8 mouse cellular contexts compared by ENCODE assay signal in the genomic region with DNA sequence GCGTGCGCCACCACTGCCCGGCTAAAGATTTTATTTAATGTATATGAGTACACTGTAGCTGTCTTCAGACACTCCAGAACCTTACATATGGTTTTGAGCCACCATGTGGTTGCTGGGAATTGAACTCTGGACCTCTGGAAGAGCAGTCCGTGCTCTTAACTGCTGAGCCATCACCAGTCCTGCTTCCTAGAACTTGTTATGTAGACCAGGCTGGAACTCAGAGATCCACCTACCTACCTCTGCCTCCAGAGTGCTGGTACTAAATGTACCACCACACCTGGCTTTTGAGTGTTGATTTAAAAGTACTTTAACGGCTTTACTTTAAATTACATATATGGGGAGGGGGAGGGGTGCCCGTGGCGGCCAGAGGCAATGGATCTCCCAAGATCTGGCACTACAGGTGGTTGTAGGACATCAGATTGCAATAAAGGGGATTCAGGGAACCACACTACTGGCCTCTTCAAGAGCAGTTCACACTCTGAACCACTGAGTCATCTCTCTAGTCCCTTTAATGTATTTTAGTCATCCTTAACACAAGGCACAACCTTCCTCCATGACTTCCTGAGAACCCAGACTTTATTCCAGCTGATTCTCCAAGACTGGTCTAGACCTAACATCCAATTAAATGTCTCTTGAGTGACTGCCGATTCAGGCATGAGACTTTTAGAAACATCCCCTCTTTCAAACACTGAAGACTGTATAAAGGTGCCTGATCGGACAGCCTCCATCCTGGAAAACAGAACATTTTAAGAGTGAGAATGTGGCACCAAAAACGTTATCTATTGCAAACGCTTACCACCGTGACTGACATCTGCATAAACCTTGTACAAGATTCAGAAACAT. TPM values are rescaled to one million over a fixed set of nuclear protein-coding genes. Genes with fewer than 3 reads are reported as not detected.
DNase-seq lines count a peak whose midpoint lies in the region; ATAC-seq and TF ChIP-seq lines count a peak whose summit lies in the region.

No protein-coding gene starts in this region.

- ATAC-seq in kidney, embryonic 14.5 days (ENCODE audit: low FRiP score, low TSS enrichment), result no peak
- no peak for ATAC-seq in hindbrain, embryonic 15.5 days (ENCODE audit: low FRiP score, low read depth)
- no peak for ATAC-seq in midbrain, embryonic 16.5 days

- peaks cover 36% of the 10 kb centered on the region for H3K36me3 ChIP-seq in kidney, embryonic 14.5 days (ENCODE audit: control insufficient read depth, insufficient read depth, low read length)
- H3K36me3 ChIP-seq in hindbrain, embryonic 15.5 days, result peaks cover 30% of the 10 kb centered on the region
- H3K36me3 ChIP-seq in midbrain, embryonic 16.5 days (ENCODE audit: control insufficient read depth, insufficient read depth, low read length), result peaks cover 20% of the 10 kb centered on the region

- H3K4me2 ChIP-seq in kidney, embryonic 14.5 days (replicated peaks; ENCODE audit: low read depth, low read length), result peak overlapping the region; percentile 88
- H3K4me2 ChIP-seq in hindbrain, embryonic 15.5 days, result peak overlapping the region; percentile 79
- peak overlapping the region; percentile 85 for H3K4me2 ChIP-seq in midbrain, embryonic 16.5 days (ENCODE audit: low read length)

- peak overlapping the region; percentile 91 for H3K4me3 ChIP-seq in kidney, embryonic 14.5 days (ENCODE audit: low read length)
- H3K4me3 ChIP-seq in bone marrow, adult 2 months (replicated peaks; ENCODE audit: control insufficient read depth, low read depth, low read length), result peak overlapping the region; percentile 91
- peak overlapping the region; percentile 96 for H3K4me3 ChIP-seq in hindbrain, embryonic 15.5 days
- peak overlapping the region; percentile 56 for H3K4me3 ChIP-seq in midbrain, embryonic 16.5 days (ENCODE audit: low read depth, low read length)

- peaks cover 13% of the 10 kb centered on the region for H3K4me1 ChIP-seq in kidney, embryonic 14.5 days (ENCODE audit: control insufficient read depth, insufficient read depth, low read length)
- H3K4me1 ChIP-seq in bone marrow, adult 2 months (ENCODE audit: control insufficient read depth, insufficient read depth, low read length), result peaks cover 9% of the 10 kb centered on the region
- peaks cover 26% of the 10 kb centered on the region for H3K4me1 ChIP-seq in hindbrain, embryonic 15.5 days (replicated peaks)
- H3K4me1 ChIP-seq in midbrain, embryonic 16.5 days (ENCODE audit: control insufficient read depth, insufficient read depth, low read length), result peaks cover 13% of the 10 kb centered on the region

- H3K9ac ChIP-seq in kidney, embryonic 14.5 days (ENCODE audit: low read depth, low read length), result peak overlapping the region; percentile 98
- peak overlapping the region; percentile 96 for H3K9ac ChIP-seq in hindbrain, embryonic 15.5 days
- peak overlapping the region; percentile 85 for H3K9ac ChIP-seq in midbrain, embryonic 16.5 days (ENCODE audit: low read depth, low read length)

- TF ChIP-seq POLR2A in bone marrow, adult 2 months (IDR thresholded peaks at IDR 0.05; ENCODE audit: borderline replicate concordance, control insufficient read depth, low read depth, low read length), result no peak

- no peak for DNase-seq in kidney, postnatal 25 days
- DNase-seq in cerebellum, postnatal 36 days, result no peak
- DNase-seq in urinary bladder, adult 2 months (ENCODE audit: low spot score), result no peak
- no peak for DNase-seq in gastrocnemius, postnatal 10 days

- no peak overlapping the region for H3K27ac ChIP-seq in kidney, embryonic 14.5 days (ENCODE audit: low read depth, low read length)
- no peak overlapping the region for H3K27ac ChIP-seq in bone marrow, adult 2 months (ENCODE audit: control insufficient read depth, insufficient read depth, low read depth, low read length, poor library complexity)
- H3K27ac ChIP-seq in hindbrain, embryonic 15.5 days (replicated peaks), result no peak overlapping the region
- H3K27ac ChIP-seq in midbrain, embryonic 16.5 days (ENCODE audit: low read length), result no peak overlapping the region

- no peaks in the 10 kb centered on the region for H3K9me3 ChIP-seq in kidney, embryonic 14.5 days (ENCODE audit: control insufficient read depth, low read length)
- no peaks in the 10 kb centered on the region for H3K9me3 ChIP-seq in hindbrain, embryonic 15.5 days
- no peaks in the 10 kb centered on the region for H3K9me3 ChIP-seq in midbrain, embryonic 16.5 days (replicated peaks; ENCODE audit: control insufficient read depth, low read length, poor library complexity, severe bottlenecking)

- H3K27me3 ChIP-seq in kidney, embryonic 14.5 days (ENCODE audit: control insufficient read depth, insufficient read depth, low read length), result no peaks in the 10 kb centered on the region
- H3K27me3 ChIP-seq in hindbrain, embryonic 15.5 days, result no peaks in the 10 kb centered on the region
- H3K27me3 ChIP-seq in midbrain, embryonic 16.5 days (ENCODE audit: control insufficient read depth, insufficient read depth, low read depth, low read length), result no peaks in the 10 kb centered on the region

- WGBS in kidney, embryonic 14.5 days, result 45% methylated on average over 12 of the region's 12 CpGs
- 43% methylated on average over 12 of the region's 12 CpGs for WGBS in bone marrow, adult 2 months
- 57% methylated on average over 12 of the region's 12 CpGs for WGBS in hindbrain, embryonic 15.5 days
- 54% methylated on average over 12 of the region's 12 CpGs for WGBS in midbrain, embryonic 16.5 days

- no peak for TF ChIP-seq CTCF in bone marrow, adult 2 months (IDR thresholded peaks at IDR 0.05; ENCODE audit: control insufficient read depth, insufficient read depth, low read length)

RNA-seq across cellular contexts. Expression of a gene that starts 1.3 kb away (rescaled TPM):
- 195 and 380 TPM in 2 replicates for polyA plus RNA-seq in kidney, embryonic 14.5 days (2014; fragmentation: Nextera tagmentation; extraction: Ambion mirVana)
- polyA plus RNA-seq in bone marrow, adult 2 months (2011; ENCODE audit: insufficient read depth, insufficient read length, low replicate concordance, missing spikeins), result 228 and 282 TPM in 2 replicates
- polyA plus RNA-seq in hindbrain, embryonic 15.5 days (2015; fragmentation: Nextera tagmentation; extraction: Ambion mirVana), result 196 and 202 TPM in 2 replicates
- polyA plus RNA-seq in midbrain, embryonic 16.5 days (2015; fragmentation: Nextera tagmentation; extraction: Ambion mirVana), result 194 and 198 TPM in 2 replicates
- polyA plus RNA-seq in urinary bladder, adult 2 months (2012; rRNA removed), result 141 and 160 TPM in 2 replicates
- total RNA-seq in gastrocnemius, postnatal 10 days (2021), result 100 to 1,000 TPM; 114 to 120 TPM

RNA-seq across cellular contexts. Expression of a gene that starts 20.2 kb away (rescaled TPM):
- not detected in 2 replicates for polyA plus RNA-seq in kidney, embryonic 14.5 days (2014; fragmentation: Nextera tagmentation; extraction: Ambion mirVana)
- polyA plus RNA-seq in bone marrow, adult 2 months (2011; ENCODE audit: insufficient read depth, insufficient read length, low replicate concordance, missing spikeins), result not detected in 2 replicates
- 0.49 and 0.50 TPM in 2 replicates for polyA plus RNA-seq in hindbrain, embryonic 15.5 days (2015; fragmentation: Nextera tagmentation; extraction: Ambion mirVana)
- 0.25 TPM in 1 of 2 replicates, not detected in the other for polyA plus RNA-seq in midbrain, embryonic 16.5 days (2015; fragmentation: Nextera tagmentation; extraction: Ambion mirVana)
- not detected in 2 replicates for polyA plus RNA-seq in urinary bladder, adult 2 months (2012; rRNA removed)
- total RNA-seq in gastrocnemius, postnatal 10 days (2021), result not detected

RNA-seq across cellular contexts. Expression of a gene that starts 20.3 kb away (rescaled TPM):
- 2.1 and 2.7 TPM in 2 replicates for polyA plus RNA-seq in kidney, embryonic 14.5 days (2014; fragmentation: Nextera tagmentation; extraction: Ambion mirVana)
- polyA plus RNA-seq in bone marrow, adult 2 months (2011; ENCODE audit: insufficient read depth, insufficient read length, low replicate concordance, missing spikeins), result 1.3 and 4.8 TPM in 2 replicates
- 8.9 TPM in 2 replicates for polyA plus RNA-seq in hindbrain, embryonic 15.5 days (2015; fragmentation: Nextera tagmentation; extraction: Ambion mirVana)
- polyA plus RNA-seq in midbrain, embryonic 16.5 days (2015; fragmentation: Nextera tagmentation; extraction: Ambion mirVana), result 4.9 and 8.9 TPM in 2 replicates
- polyA plus RNA-seq in urinary bladder, adult 2 months (2012; rRNA removed), result 0.88 and 1.4 TPM in 2 replicates
- 1 to 10 TPM in 1 of 2 experiments, under 1 TPM in 1; 0.35 to 1.3 TPM for total RNA-seq in gastrocnemius, postnatal 10 days (2021)
